Mouse (Mus musculus): Measurements from ENCODE around the gene Serpina9.

The Serpina9 gene

DNA sequence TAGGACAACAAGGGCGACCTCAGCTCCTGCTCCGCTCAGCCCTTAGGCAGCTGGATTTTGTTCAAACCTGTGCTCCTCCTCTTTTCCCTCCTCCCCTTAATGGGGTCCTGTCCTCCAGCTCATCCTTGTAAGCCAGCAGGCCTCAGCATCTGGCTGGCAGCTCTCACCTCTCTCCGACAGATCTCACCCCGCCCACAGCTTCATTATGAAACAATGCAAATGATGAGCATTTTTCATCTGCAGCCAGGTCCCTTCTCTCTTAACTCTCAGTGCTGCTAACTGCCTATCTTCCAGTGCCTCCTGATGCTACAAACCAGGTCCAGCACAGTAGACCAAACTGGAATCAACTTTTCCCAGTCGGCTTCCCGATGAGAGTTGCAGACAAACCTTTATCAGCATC is at the start of gene Serpina9:
Gene Serpina9 (minus strand): TSS at position 136 of the 400 bp plus-strand sequence.
- no peak for DNase-seq

DNA sequence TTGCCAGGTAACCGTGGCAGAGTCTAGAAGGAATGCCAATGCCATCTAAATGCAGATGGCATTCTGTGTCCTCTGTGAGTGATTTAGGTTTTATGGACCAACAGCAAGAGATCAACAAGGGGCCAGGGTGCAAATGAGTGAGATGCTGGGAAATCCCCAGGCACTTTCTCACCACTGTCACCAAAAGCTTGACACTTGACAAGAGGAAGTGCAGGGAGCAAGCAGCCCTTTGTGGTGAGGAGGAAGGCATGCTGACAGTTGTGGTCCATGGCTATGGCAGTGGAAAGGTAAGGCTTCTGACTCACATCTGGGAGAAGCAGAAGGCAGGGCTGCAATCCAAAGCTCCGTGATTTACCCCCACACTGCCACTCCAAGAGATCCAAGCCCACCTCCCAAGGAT is 48.3 kb upstream of the Serpina9 start:
- no peak for DNase-seq

DNA sequence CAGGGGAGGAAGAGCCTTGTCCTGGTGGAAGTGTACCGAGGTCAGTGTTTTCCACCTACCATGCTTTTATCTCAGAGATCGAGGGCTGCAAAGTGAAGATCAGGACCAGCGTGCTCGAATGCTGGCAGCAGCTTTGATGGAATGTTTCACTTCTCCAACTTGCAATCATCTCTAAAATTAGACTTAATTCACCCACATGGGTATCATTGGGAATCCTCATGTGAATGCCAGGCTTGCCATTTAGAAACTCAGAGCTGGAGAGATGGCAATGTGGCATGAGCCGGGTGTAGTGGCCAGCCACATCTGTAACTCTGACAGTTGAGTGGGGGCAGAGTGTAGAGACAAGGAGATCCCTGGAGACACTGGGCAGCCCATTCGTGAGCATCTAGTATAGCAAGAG is 46.6 kb upstream of the Serpina9 start:
- DNase-seq, result no peak

DNA sequence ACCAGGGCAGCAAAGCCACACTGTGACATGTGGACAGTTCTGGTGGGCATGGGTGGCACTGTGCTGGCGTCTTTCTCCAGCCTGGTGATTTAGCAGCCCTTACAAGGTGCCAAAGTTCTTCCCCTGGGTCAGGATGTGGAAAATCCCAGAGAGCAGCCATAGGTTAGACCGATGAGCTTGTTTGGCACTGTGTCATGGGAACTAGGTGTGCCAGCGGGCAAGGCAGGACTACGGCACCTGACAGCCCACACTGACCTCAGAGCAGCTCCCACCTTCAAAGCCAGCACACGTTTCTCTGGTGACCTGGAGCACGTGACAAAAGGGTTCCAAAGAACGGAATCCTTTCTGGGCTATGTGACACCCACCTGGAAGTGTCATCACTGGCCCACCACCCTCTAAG is 44.0 kb upstream of the Serpina9 start:
- DNase-seq, result peak in 1 of 2 experiments; percentile 6

DNA sequence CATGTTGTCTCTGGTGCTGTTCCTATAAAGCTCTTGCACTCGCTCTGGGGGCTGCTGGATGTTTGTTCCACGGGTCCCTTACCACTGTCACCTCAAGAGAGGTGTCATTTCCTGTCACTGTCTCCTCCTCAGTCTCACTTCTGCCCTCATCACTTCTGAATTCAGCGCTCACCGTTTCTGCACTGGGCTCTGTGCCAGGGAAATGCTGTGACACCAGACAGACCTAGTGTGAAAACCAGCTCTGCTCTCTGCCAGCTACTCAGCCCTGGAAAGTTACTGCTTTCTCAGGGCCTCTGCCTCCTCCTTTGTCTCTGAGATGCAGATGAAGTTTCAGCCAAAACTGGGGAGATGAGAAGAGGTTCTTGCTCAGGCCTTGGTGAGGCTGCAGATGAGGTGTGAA is 43.5 kb upstream of the Serpina9 start:
- DNase-seq, result peak; percentile 54 to 75

DNA sequence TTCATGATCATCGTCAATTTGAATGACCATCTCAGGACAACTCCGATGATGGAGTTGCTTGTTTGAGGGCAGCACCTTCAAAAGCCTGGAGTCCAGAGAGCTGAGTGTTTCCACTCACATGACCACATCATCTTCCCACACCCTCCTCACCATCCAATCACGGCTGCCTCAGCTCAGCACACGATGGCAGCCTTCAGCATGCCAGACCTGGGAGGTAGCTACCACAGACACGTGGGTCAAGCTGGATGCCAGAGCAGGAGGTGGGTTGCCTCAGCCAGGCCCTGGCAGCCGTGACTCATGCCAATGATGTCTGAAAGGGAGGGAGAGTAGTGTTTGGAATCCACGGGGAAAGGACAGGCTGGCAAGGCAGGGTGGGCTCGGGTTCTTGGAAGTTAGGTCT is 42.2 kb upstream of the Serpina9 start:
- DNase-seq, result no peak

DNA sequence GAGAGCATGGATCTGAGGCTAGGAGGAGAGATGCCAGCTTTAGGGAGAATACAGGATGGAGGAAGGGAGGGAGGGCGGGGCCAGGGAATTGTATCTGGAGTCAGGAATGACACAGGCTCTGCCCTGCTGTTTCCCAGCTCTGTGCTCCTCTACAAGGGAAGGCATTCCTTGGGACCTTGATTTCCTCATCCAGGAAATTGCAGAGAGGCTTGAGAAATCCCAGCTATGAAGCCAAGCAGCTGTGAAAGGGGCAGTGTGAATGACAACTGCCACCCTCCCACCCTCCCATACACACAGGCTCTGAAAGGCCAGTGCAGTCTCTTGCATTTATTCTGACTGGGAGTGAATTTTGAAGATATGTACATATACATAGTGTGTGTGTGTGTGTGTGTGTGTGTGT is 40.4 kb upstream of the Serpina9 start:
- no peak for DNase-seq

DNA sequence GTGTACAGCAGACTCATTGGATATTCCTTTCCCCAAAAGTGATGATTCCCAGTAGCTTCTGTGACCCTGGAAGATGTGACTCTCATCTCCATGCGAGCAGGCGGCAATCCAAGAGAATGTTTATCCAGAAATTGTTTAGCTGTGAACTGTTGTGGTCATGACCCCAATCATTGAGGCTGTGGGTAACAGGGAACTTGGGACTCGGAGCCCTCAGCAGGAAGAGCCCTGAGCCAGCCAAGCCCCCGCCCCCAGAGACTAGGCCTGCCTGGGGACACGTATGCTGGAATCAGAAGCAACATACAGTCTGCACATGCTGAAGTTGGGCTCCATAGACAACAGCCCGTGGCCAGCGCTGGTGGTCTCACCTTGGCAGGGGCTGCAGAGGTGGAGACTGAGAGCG is 32.2 kb upstream of the Serpina9 start:
- DNase-seq, result no peak

DNA sequence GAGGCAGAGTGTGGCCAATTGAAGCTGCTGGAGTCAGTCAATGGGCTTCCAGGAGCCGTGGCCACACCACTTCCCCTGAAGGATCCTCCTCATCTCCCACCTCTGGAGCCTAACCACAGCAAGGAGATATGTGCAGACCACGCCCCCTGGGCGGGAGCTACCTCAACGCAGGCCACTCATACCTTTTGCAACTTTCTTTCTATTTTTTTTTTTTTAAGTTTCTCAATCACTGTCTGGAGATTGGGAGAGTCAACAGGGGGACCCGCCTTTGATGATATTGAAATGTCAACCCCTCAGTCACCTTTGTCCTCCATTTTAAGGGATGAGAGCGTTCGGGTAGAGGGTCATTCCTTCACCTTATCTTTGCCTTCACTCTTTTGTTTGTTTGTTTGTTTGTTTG is 30.8 kb upstream of the Serpina9 start, which contains the start of gene Serpina12:
Gene Serpina12 (minus strand): TSS at position 101 of the 400 bp plus-strand sequence.
- no peak for DNase-seq

DNA sequence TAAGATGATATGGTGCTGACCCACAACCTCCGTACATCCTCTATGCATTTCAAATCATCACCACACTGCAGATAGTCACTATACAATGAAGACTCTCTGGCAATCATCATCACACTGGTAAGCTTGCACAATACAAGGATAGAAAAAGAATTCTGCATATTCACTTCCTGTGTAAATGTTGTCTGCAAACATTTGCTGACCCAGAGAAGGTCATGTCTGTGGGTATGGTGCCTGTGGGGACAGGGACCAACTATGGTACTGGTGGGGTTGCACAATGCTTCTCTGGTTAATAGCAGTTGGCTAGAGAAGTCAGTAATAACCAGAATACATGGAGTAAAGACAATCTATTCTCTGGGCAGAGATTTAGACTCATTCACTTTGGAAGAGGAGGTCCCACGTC is 29.2 kb upstream of the Serpina9 start:
- DNase-seq, result no peak

DNA sequence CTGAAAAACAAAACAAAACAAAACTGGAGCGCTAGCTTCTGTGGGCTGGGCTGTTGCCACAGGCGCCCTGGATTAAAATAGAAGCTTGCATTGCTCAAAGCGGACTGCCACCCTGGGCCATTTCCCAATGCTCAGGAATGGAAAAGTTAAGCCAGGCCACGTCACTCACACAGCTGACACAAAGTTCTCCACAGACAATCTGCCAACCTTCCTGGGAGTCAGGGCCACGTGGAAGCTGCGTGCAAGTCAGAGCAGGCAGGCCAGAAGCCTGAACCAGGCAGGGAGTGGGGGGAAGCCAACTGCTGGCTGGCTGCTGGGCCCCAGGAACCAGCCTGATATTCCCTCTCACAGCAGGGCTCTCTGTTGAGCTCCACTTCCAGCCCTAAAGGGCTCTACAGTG is 27.8 kb upstream of the Serpina9 start:
- DNase-seq, result peak in 1 of 2 experiments; percentile 12

DNA sequence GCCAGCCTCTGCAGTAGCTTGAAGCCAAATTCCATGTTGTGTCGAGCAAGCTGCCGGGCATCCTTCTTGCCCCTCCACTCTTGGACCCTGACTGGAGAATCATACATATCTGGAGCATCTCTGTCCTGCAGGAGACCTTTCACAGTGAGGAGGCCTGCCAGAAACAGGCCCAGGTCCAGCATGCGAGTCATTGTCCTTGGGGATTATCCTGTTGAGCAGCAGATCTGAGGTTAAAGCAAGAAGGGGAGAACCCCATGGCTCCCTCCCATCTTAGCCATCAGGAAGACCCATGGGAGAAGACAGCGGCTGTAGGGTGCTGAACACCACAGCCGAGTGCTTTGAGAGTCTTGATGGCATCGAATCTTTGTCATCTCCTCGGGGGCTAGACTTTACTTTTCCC is 24.6 kb upstream of the Serpina9 start:
- DNase-seq, result no peak

DNA sequence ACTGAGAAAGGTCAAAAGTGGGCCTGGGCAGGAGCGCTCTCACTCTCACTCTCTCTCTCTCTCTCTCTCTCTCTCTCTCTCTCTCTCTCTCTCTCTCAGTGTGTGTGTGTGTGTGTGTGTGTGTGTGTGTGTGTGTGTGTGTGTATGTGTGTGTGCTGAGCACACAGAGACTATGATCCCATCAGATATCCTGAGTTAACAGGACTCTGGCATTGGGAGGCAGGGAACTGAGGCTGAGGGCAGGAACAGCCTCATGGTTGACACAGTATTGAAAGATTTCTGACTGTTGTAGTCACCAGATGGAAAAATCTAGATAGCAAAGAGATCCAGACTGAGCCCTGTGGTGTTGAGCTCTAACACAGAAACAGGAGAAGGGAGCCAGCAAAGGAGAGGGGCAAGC is 20.2 kb upstream of the Serpina9 start:
- no peak for DNase-seq

DNA sequence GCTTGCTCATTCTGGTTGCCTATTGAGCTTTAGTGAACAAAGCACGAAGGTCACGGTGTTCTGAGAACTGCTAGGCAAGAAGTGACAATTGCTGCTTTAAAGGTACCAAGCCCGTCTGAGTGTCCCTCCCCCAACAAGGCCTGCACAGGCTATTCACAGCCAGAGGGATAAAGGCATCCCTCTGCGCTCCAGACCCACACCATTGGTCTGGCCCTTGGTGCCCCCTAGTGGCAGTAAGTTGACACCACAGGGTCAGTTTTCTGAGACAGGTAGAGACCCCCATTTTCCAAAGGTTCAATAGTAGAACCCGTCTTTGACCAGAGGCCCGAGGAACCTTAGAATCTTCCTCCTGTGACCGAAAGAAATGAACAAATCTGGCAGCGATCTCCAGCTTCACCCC is 16.4 kb upstream of the Serpina9 start:
- peak; percentile 8 to 19 for DNase-seq

DNA sequence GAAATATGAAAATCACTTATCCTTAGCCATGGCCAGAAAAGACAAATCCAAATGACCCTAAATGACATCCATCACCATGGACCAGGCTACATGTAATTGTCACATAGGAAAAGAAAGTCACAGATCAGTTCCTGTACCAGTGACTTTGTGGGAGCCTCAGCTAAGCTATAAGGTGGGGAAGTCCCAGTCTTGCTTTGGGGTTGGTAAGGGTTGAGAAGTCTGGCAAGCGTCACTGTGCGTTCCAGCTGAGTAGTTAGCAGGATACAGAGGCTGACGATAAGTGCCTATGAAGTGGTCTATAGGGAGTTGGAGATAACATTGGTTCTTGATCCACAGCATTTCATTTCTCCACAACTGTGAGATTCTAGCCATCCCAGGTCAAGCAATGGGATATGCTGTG is 1.7 kb upstream of the Serpina9 start:
- DNase-seq, result no peak

DNA sequence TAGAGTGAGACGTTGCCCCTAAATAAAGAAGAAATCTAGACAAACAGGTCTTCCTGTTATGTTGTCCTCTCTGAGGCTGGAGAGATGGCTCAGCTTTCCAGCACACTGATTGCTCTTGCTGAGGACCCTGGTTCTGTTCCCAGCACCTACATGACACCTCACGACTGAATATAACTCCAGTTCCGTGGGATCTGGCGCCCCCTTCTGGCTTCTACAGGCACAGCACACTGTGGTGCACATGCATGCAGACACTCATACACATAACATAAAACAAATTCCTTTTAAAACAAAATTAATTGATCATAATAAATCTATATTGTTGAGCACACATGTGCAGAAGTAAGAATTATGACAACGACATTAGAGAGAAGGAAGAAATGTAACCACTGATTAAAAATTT is 8.9 kb downstream of the Serpina9 start:
- DNase-seq, result no peak

DNA sequence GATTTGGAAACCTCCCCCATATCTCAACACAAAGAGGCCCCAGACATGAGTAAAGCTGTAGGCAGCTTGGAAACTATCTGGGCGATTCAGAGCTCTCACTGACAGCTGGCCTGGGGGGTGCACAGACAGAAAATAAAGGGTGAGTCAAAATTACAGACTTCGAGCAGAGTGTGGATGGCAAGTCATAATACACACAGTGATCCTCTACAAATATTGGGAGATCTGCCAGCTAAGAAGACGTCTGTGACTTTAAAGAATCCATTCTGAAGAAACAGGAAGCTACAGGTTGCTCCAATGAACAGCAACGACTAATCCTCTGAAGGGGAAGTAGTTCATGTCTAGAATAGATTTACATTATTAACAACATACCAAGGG is 10.3 kb downstream of the Serpina9 start:
- DNase-seq, result no peak

DNA sequence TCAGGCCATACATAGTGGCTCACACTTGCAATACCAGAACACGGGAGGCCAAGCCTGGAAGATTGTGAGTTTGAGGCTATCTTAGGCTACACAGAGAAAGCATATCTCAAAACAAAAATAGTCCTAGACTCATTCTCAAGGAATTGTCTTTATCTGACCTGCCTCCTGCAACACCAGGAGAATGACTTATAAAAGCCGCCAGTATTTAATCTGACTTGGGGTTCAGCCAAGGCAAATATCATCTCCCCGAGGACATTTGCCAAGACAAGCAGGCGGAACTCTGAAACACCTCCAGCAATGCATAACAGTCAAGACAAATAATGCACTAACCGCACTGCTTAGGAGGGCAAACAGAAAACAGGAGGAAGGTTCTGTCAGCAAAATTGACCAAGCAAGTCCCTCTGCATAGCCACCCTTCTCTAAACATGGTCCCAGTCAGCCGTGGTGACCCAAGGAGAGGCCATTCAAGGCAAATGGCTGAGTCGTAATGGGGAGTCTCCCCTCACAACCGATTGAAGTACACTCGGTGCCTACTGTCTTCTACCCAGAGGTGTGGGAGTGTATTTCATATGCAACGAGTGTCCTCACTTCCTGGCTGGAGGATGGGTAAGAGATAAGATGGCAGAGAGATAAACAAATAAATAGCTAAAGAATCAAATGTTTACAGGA is 10.9 kb downstream of the Serpina9 start:
- no peak for DNase-seq

DNA sequence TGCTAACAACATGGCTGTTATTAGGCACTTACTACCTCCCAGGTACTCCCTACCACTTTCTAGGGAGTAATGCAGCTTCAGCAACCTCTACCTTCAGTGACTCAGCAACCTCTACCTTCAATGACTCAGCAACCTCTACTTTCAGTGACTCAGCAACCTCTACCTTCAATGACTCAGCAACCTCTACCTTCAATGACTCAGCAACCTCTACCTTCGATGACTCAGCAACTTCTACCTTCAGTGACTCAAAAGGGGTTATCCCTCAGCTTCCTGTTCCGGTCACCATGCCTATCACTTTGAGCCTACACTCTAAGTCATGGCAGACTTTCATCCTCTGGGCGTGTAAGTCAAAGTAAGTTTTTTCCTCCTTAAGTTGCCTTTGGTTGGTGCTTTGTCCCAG is 13.0 kb downstream of the Serpina9 start:
- no peak for DNase-seq

DNA sequence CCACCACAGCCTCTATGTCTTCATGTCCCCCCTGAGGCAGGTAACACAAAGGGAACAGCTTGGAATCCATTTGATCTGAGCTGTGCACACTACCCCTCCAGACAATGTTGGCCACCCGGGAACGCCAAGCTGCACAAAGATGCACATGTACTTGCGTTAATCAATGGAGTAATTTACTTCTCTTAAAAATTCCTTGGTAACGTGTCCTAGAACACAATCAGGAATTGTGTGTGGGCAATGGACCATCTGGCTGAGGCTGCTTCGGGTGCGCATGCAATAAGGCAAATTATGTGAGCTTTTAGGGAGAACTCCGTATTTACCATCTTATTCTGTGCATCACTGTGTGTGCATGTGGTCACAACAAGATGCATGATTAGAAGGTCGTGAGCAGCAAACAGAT is 13.9 kb downstream of the Serpina9 start:
- no peak for DNase-seq

DNA sequence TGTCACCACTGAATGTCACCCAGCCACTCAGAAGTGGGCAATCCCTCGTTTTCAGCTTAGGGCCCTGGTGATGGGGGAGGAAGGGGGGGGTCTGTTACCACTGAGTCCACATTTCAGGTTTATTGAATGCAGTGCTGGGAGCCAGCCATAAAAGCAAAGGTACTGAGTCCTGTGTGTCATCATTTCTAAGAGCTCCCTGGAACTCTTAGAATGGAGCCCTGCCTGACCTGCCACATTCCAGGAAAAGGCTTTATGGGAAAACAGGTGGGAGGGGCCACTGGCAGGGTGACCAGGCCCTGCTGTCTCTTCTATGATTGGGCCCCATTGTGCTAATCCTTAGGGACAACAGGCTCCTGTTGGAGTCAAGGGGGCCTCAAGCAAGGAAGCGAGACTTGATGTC is 17.0 kb downstream of the Serpina9 start:
- no peak for DNase-seq

DNA sequence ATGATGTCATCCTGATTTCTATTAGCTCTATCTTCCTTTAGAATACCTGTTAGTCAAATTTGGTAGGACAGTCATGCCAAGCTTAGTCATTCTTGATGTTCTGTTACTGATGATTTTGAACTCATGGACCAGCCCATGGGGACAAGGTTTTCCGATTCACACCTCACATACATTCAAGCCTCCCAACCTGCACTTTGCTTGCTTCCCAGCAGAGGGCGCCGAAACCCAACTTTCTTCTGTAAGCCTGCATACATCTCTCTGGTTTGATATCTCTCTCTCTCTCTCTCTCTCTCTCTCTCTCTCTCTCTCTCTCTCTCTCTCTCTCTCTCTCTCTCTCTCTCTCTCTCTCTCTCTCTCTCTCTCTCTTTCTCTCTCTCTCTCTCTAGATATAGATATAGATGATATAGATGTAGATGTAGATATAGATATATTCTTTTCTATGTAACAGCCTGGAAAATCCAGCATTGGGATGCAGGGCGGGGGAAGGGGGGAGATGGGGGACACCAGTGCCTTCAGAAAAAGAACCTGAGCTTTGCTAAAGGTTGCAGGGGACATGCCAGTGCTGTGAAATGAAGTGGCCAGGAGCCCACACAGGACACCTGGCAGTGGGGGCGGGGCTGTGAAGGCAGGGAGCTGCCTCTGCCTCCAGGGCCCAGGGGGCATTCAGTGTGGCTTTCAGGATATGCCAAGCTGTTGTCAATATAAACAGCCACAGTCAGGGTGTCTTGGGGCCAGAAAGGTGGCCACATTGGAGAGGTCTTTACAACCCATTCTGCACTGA is 18.1 kb downstream of the Serpina9 start:
- peak; percentile 77 to 85 for DNase-seq

DNA sequence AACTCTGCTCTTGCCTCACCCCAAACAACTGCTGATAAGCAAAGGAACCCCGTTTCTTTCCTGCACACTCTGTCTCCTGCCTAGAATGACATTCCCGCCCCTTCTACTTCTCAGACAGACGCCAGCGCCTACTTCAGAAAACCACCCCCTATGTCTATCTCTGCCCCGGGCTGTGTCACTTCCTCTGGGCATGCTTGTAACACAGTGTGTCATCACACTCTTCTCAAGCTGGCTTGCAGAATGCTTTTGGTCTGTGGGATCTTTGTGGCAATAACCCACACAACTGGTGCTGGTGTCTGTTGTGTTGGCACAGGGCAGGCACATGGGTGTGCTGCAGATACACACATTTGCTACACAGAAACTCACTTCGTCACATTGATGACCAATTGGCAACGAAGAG is 20.6 kb downstream of the Serpina9 start:
- no peak for DNase-seq

DNA sequence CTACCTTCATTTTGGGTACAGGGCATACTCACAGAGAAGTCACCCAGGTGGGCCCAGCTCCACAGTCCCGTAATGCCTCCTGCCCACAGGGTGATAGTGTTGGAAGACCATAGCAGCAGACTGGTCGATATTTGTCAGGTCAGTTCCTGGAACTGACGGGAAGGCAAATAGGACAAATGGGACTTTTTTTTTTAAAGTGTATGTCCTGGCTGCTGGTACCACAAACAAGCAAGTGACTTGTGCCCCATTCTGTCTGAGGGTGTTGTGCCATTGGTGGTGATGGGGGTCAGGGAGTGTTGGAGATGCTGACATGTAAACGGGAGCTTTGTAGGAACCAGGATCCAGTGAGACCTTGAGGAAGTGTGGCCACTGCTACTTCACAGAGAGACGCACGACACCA is 23.7 kb downstream of the Serpina9 start, which contains the start of gene Serpina11:
Gene Serpina11 (minus strand): TSS at position 101 of the 400 bp plus-strand sequence.
- no peak for DNase-seq

DNA sequence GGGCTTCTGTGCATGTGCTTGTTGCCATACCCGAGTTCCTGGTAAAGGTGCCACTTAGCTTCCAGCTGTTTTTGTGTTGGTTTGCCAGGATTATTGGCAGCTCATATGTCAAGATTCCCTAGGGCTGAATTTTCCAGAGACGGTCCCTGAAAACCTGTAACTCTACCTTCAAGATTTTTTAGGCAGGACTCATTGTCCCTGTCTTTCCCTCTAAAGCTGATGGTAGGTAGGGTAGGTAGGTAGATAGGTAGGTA is 24.1 kb downstream of the Serpina9 start:
- DNase-seq, result no peak

Measured in cerebellum, postnatal 25 days (tissue).